8 mouse cellular contexts compared by ENCODE assay signal in the genomic region with DNA sequence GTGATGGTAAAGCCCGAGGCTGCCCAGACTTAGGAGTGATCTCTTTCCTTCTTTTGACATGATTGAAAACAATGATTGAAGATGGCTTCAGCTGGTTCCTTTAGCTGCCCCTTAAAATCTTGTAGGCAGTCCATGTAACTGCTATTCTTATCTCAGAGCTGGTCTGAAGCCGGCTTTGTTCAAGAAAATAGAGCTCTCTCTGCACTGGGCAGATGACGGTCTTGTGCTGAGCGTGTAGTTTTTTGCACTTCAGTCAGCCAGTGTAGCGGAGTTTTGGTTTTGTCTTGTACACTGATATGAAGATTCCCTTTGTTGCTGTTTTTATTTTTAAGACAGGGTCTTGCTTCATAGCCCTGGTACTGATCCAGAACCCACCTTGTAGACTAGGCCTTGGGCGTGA.
DNase-seq lines count a peak whose midpoint lies in the region; ATAC-seq and TF ChIP-seq lines count a peak whose summit lies in the region.
"Had no signal": no experiment of that assay in that cellular context is flagged by ENCODE, and none has a peak within 500 bp of the region (broad histone marks: within the 10 kb centered on the region; RNA-seq: fewer than 3 reads in every experiment).

No protein-coding gene starts in this region.

- no peak overlapping the region for H3K4me2 ChIP-seq in midbrain, embryonic 11.5 days
- H3K4me2 ChIP-seq in neural tube, embryonic 15.5 days, result no peak overlapping the region

- H3K9me3 ChIP-seq in midbrain, embryonic 10.5 days (replicated peaks), result no peaks in the 10 kb centered on the region
- no peaks in the 10 kb centered on the region for H3K9me3 ChIP-seq in midbrain, embryonic 11.5 days (ENCODE audit: control insufficient read depth, low read length)
- H3K9me3 ChIP-seq in neural tube, embryonic 15.5 days (replicated peaks), result no peaks in the 10 kb centered on the region

- no peak for DNase-seq in kidney, adult 2 months
- DNase-seq in kidney, adult 8-10 months, result no peak
- no peak for DNase-seq in midbrain, embryonic 10.5 days (ENCODE audit: low spot score)
- no peak for DNase-seq in midbrain, embryonic 11.5 days (ENCODE audit: low spot score, missing footprints)
- DNase-seq in adrenal gland, postnatal 25 days, result no peak
- DNase-seq: cerebellum, adult 9-10 months had no signal

- ATAC-seq in midbrain, embryonic 11.5 days (ENCODE audit: low FRiP score), result no peak
- ATAC-seq in neural tube, embryonic 15.5 days (ENCODE audit: low FRiP score), result no peak

- peaks cover 26% of the 10 kb centered on the region for H3K4me1 ChIP-seq in kidney, adult 2 months (ENCODE audit: control insufficient read depth, insufficient read depth, low read length)
- peaks cover 55% of the 10 kb centered on the region for H3K4me1 ChIP-seq in midbrain, embryonic 10.5 days
- peaks cover 29% of the 10 kb centered on the region for H3K4me1 ChIP-seq in midbrain, embryonic 11.5 days (ENCODE audit: control insufficient read depth, insufficient read depth, low read length)
- H3K4me1 ChIP-seq in embryonic fibroblast, embryonic 13.5 days (ENCODE audit: control insufficient read depth, insufficient read depth, low read length), result peaks cover 10% of the 10 kb centered on the region
- H3K4me1 ChIP-seq in neural tube, embryonic 15.5 days, result peaks cover 57% of the 10 kb centered on the region

- peak overlapping the region; percentile 97; the same call in 1 of the 2 replicates for H3K27ac ChIP-seq in kidney, adult 2 months (ENCODE audit: insufficient read depth, low read depth, low read length)
- H3K27ac ChIP-seq in midbrain, embryonic 10.5 days (replicated peaks), result 0 out of 2 replicates have a peak overlapping the region, but pooled peaks have one; percentile 23
- no peak overlapping the region for H3K27ac ChIP-seq in midbrain, embryonic 11.5 days (ENCODE audit: low read depth, low read length)
- H3K27ac ChIP-seq in embryonic fibroblast, embryonic 13.5 days (ENCODE audit: insufficient read depth, low read length), result peak overlapping the region; percentile 90
- peak overlapping the region; percentile 58 for H3K27ac ChIP-seq in neural tube, embryonic 15.5 days (replicated peaks)

- H3K9ac ChIP-seq in midbrain, embryonic 11.5 days (ENCODE audit: low read length), result no peak overlapping the region
- no peak overlapping the region for H3K9ac ChIP-seq in neural tube, embryonic 15.5 days (replicated peaks)

- 68% methylated on average over 6 of the region's 6 CpGs for WGBS in kidney, adult 2 months
- 88% methylated on average over 6 of the region's 6 CpGs for WGBS in midbrain, embryonic 10.5 days
- 91% methylated on average over 6 of the region's 6 CpGs for WGBS in midbrain, embryonic 11.5 days
- WGBS in neural tube, embryonic 15.5 days, result 80% methylated on average over 6 of the region's 6 CpGs

- no peak overlapping the region for H3K4me3 ChIP-seq in kidney, adult 2 months (ENCODE audit: insufficient read depth, low read depth, low read length)
- no peak overlapping the region for H3K4me3 ChIP-seq in midbrain, embryonic 10.5 days
- H3K4me3 ChIP-seq in midbrain, embryonic 11.5 days (ENCODE audit: low read depth, low read length), result no peak overlapping the region
- no peak overlapping the region for H3K4me3 ChIP-seq in embryonic fibroblast, embryonic 13.5 days (ENCODE audit: insufficient read depth, low read length)
- H3K4me3 ChIP-seq in neural tube, embryonic 15.5 days (replicated peaks), result no peak overlapping the region

- no peaks in the 10 kb centered on the region; the same call in 1 of the 2 replicates for H3K36me3 ChIP-seq in kidney, adult 2 months (ENCODE audit: control insufficient read depth, insufficient read depth, low read length)
- no peaks in the 10 kb centered on the region for H3K36me3 ChIP-seq in midbrain, embryonic 10.5 days
- no peaks in the 10 kb centered on the region for H3K36me3 ChIP-seq in midbrain, embryonic 11.5 days (ENCODE audit: control insufficient read depth, insufficient read depth, low read length)
- no peaks in the 10 kb centered on the region for H3K36me3 ChIP-seq in neural tube, embryonic 15.5 days

- TF ChIP-seq CTCF in kidney, adult 2 months (conservative IDR thresholded peaks at IDR 0.05; ENCODE audit: insufficient read depth, insufficient read length, low read depth, low read length), result no peak
- no peak for TF ChIP-seq CTCF in embryonic fibroblast, embryonic 13.5 days (IDR thresholded peaks at IDR 0.05; ENCODE audit: borderline replicate concordance, insufficient read depth, low read length)

- H3K27me3 ChIP-seq in kidney, adult 2 months (replicated peaks; ENCODE audit: control insufficient read depth, insufficient read depth, low read length), result no peaks in the 10 kb centered on the region
- H3K27me3 ChIP-seq in midbrain, embryonic 10.5 days (ENCODE audit: low read depth, poor library complexity, severe bottlenecking), result no peaks in the 10 kb centered on the region
- H3K27me3 ChIP-seq in midbrain, embryonic 11.5 days (ENCODE audit: control insufficient read depth, insufficient read depth, low read length), result no peaks in the 10 kb centered on the region
- no peaks in the 10 kb centered on the region for H3K27me3 ChIP-seq in neural tube, embryonic 15.5 days (replicated peaks)

- no peak for TF ChIP-seq POLR2A in kidney, adult 2 months (IDR thresholded peaks at IDR 0.05; ENCODE audit: low read depth, low read length)
- no peak for TF ChIP-seq POLR2A in embryonic fibroblast, embryonic 13.5 days (IDR thresholded peaks at IDR 0.05; ENCODE audit: low read depth, low read length)
